Mouse (Mus musculus) C2C12 (cell line): ENCODE measurements around the gene Doc2b.

Experiments used
- CTCF ChIP-seq: IDR thresholded peaks from one replicate; pipeline ENCODE4 v1.5.1; 2011; ENCODE audit not compliant: control insufficient read depth, insufficient read depth, insufficient read length
- MAX ChIP-seq: IDR thresholded peaks from one replicate; pipeline ENCODE4 v1.6.1; 2011; ENCODE audit warnings: mild to moderate bottlenecking, control low read depth

GRCm38 (mm10) chr11:75722339-75722738 lies 73.5 kb downstream of the Doc2b start:
- no peak for TF ChIP-seq CTCF
- no peak for TF ChIP-seq MAX
